Mouse (Mus musculus): ENCODE data around the gene Romo1. TPM values are rescaled to one million over a fixed set of nuclear protein-coding genes. Genes with fewer than 3 reads are reported as not detected.
"Not testable (repeated sequence)": the region's sequence is repeated elsewhere in the genome, so short reads cannot be mapped to it uniquely, and the experiment has no call there.

The Romo1 gene
- total RNA-seq (2014; fragmentation: Nextera tagmentation), result 99.3 and 127 TPM in 2 replicates
- 38.4 and 52.4 TPM in 2 replicates for total RNA-seq (2017)
- 300 and 385 TPM in 2 replicates for polyA plus RNA-seq (2012)

GRCm38 (mm10) chr2:156143953-156144724 is at the start of gene Romo1, which contains the start of gene Nfs1:
TSS of gene Romo1 (plus strand) at chr2:156144039.
TSS of gene Nfs1 (minus strand) at chr2:156144186.
- peaks cover 55% of the 10 kb centered on the region for H3K36me3 ChIP-seq (replicated peaks)

GRCm38 (mm10) chr2:156110627-156111357 is 33.0 kb upstream of the Romo1 start:
- DNase-seq (ENCODE audit: low spot score) (peak; percentile 27), ATAC-seq (ENCODE audit: extremely low read depth, insufficient number of reproducible peaks, low FRiP score, poor library complexity, severe bottlenecking) (no peak)
- H3K4me1 ChIP-seq (ENCODE audit: insufficient read depth, low read depth, low read length), result peaks cover 29% of the 10 kb centered on the region
- H3K27me3 ChIP-seq (ENCODE audit: insufficient read depth, low read length), result no peaks in the 10 kb centered on the region
- H3K4me3 ChIP-seq (ENCODE audit: low read depth, low read length), result peak overlapping the region; percentile 90
- H3K9me3 ChIP-seq (replicated peaks), result no peaks in the 10 kb centered on the region
- TF ChIP-seq POLR2AphosphoS5 (IDR thresholded peaks at IDR 0.05; ENCODE audit: insufficient replicate concordance, low read depth, low read length) (no peak), CTCF (IDR thresholded peaks at IDR 0.05; ENCODE audit: low read depth, low read length) (no peak), GATA1 (IDR thresholded peaks at IDR 0.05; ENCODE audit: borderline replicate concordance, low read length) (no peak), GATA2 (IDR thresholded peaks at IDR 0.05; ENCODE audit: borderline replicate concordance, low read depth, low read length) (no peak), TAL1 (conservative IDR thresholded peaks at IDR 0.05; ENCODE audit: low read depth, low read length) (no peak)
- H3K36me3 ChIP-seq (replicated peaks), result peaks cover 15% of the 10 kb centered on the region

More at GRCm38 (mm10) chr2:156143953-156144724, at the start of gene Romo1, which contains the start of gene Nfs1:
- H3K27me3 ChIP-seq (ENCODE audit: insufficient read depth, low read length), result no peaks in the 10 kb centered on the region
- peak; percentile 70 for ATAC-seq (ENCODE audit: extremely low read depth, insufficient number of reproducible peaks, low FRiP score, poor library complexity, severe bottlenecking)
- no peaks in the 10 kb centered on the region for H3K9me3 ChIP-seq (replicated peaks)
- H3K4me3 ChIP-seq (ENCODE audit: low read depth, low read length), result peak within 1 kb of the TSS; percentile 86
- peaks cover 26% of the 10 kb centered on the region for H3K4me1 ChIP-seq (ENCODE audit: insufficient read depth, low read depth, low read length)
- TF ChIP-seq CTCF (IDR thresholded peaks at IDR 0.05; ENCODE audit: low read depth, low read length) (no peak), GATA2 (IDR thresholded peaks at IDR 0.05; ENCODE audit: borderline replicate concordance, low read depth, low read length) (no peak), GATA1 (IDR thresholded peaks at IDR 0.05; ENCODE audit: borderline replicate concordance, low read length) (no peak), TAL1 (conservative IDR thresholded peaks at IDR 0.05; ENCODE audit: low read depth, low read length) (no peak), POLR2AphosphoS5 (IDR thresholded peaks at IDR 0.05; ENCODE audit: insufficient replicate concordance, low read depth, low read length) (peak; percentile 52; the same call in 1 of the 2 replicates)
- DNase-seq (ENCODE audit: low spot score), result peak; percentile 76

DNA sequence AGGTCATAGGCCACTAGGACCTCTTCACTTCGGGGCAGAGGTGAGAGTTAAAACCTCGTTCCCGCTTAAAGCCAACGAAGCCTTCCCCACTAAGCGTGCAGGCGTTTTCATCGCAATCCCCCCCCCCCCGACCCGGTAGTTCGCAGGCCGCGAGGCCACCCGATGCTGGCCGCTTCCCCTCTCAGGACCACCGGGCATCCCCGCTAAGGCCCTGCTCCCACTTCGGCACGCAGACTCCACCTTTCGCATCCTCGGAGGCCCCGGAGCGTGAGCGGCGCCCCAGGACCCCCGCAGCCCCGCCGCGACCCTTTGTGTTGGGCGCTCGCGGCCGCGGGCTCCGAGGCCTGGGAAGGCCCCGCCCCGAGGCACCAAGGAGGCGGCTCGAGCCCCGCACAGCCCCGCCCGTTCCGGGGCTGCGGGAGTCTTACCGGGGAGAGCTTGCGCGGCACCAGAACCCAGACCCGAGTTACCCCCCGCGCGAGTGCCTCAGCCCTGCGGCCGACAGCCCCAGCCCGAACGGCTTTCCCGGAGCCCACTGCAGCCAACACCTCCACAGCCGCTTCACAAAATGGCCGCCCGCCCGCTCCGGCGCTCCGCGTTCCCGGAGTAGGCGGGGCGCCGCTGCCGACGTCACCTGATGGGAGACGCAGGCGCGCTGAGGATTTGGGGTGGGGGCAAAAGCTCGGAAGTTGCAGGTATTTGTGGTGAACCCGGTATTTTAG is 32.3 kb upstream of the Romo1 start, which contains the start of the genes Cpne1 and Rbm12:
Gene Cpne1 (minus strand): TSS at position 608 of the 722 bp plus-strand sequence.
Gene Rbm12 (minus strand): TSS at position 621 of the 722 bp plus-strand sequence.
- Histone ChIP-seq H3K4me1 (ENCODE audit: insufficient read depth, low read depth, low read length) (peaks cover 24% of the 10 kb centered on the region), H3K27me3 (ENCODE audit: insufficient read depth, low read length) (no peaks in the 10 kb centered on the region), H3K9me3 (replicated peaks) (no peaks in the 10 kb centered on the region), H3K4me3 (ENCODE audit: low read depth, low read length) (peak within 1 kb of the TSS; percentile 90), H3K36me3 (replicated peaks) (peaks cover 9% of the 10 kb centered on the region)
- ATAC-seq (ENCODE audit: extremely low read depth, insufficient number of reproducible peaks, low FRiP score, poor library complexity, severe bottlenecking) (peak; percentile 66), DNase-seq (ENCODE audit: low spot score) (peak; percentile 79)
- TF ChIP-seq GATA2 (IDR thresholded peaks at IDR 0.05; ENCODE audit: borderline replicate concordance, low read depth, low read length) (no peak), TAL1 (conservative IDR thresholded peaks at IDR 0.05; ENCODE audit: low read depth, low read length) (no peak), GATA1 (IDR thresholded peaks at IDR 0.05; ENCODE audit: borderline replicate concordance, low read length) (no peak), POLR2AphosphoS5 (IDR thresholded peaks at IDR 0.05; ENCODE audit: insufficient replicate concordance, low read depth, low read length) (no peak), CTCF (IDR thresholded peaks at IDR 0.05; ENCODE audit: low read depth, low read length) (no peak)

- Histone ChIP-seq H3K4me3 (ENCODE audit: low read depth, low read length) (peak overlapping the region; percentile 90), H3K4me1 (ENCODE audit: insufficient read depth, low read depth, low read length) (peaks cover 20% of the 10 kb centered on the region)
- H3K9me3 ChIP-seq (replicated peaks); H3K27me3 ChIP-seq (ENCODE audit: insufficient read depth, low read length); DNase-seq (ENCODE audit: low spot score); ATAC-seq (ENCODE audit: extremely low read depth, insufficient number of reproducible peaks, low FRiP score, poor library complexity, severe bottlenecking); H3K36me3 ChIP-seq (replicated peaks): not testable (repeated sequence)
These were observed 31.8 kb upstream of the Romo1 start for GRCm38 (mm10) chr2:156112080-156112423.

DNA sequence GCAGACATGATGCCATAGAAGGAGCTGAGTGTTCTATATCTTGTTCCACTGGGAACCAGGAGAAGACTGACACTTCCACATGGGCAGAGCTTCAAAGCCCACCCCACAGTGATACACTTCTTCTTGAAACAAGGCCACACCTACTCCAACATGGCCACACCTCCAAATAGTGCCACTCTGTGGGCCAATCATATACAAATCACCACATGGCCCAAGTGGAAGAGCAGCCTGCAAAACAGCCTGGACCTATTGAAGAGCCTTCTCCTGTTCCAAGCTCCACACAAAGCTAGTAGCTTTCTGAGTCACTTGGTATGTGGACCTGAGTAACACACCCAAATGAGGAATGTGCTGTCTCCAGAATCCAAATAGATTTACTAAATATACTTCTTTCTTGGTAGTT is 24.3 kb upstream of the Romo1 start:
- no peak for TF ChIP-seq POLR2AphosphoS5 (IDR thresholded peaks at IDR 0.05; ENCODE audit: insufficient replicate concordance, low read depth, low read length)
- TF ChIP-seq TAL1 (conservative IDR thresholded peaks at IDR 0.05; ENCODE audit: low read depth, low read length), result no peak
- no peak for TF ChIP-seq CTCF (IDR thresholded peaks at IDR 0.05; ENCODE audit: low read depth, low read length)
- TF ChIP-seq GATA2 (IDR thresholded peaks at IDR 0.05; ENCODE audit: borderline replicate concordance, low read depth, low read length), result no peak
- TF ChIP-seq GATA1 (IDR thresholded peaks at IDR 0.05; ENCODE audit: borderline replicate concordance, low read length), result no peak
- no peak for DNase-seq (ENCODE audit: low spot score)

More for the DNA sequence above, 24.3 kb upstream of the Romo1 start:
- Histone ChIP-seq H3K27me3 (ENCODE audit: insufficient read depth, low read length) (no peaks in the 10 kb centered on the region), H3K4me1 (ENCODE audit: insufficient read depth, low read depth, low read length) (no peaks in the 10 kb centered on the region), H3K36me3 (replicated peaks) (peaks cover 24% of the 10 kb centered on the region), H3K9me3 (replicated peaks) (no peaks in the 10 kb centered on the region), H3K4me3 (ENCODE audit: low read depth, low read length) (no peak overlapping the region)
- ATAC-seq (ENCODE audit: extremely low read depth, insufficient number of reproducible peaks, low FRiP score, poor library complexity, severe bottlenecking), result no peak
